Mouse (Mus musculus): ENCODE results near the gene Col28a1. TPM values are rescaled to one million over a fixed set of nuclear protein-coding genes. Genes with fewer than 3 reads are reported as not detected.

The Col28a1 gene
- polyA plus RNA-seq, 1 experiment from 2014 or later, result 0.35 TPM

Other genes with a start within 250 kb of the Col28a1 start
- gene Mios, start 16.6 kb upstream of the Col28a1 start, polyA plus RNA-seq (2014; fragmentation: Nextera tagmentation; extraction: Ambion mirVana), result 31.1 and 32.2 TPM in 2 replicates
- gene Rpa3, start 66.6 kb upstream of the Col28a1 start, polyA plus RNA-seq (2014; fragmentation: Nextera tagmentation; extraction: Ambion mirVana), result 49.4 and 52.5 TPM in 2 replicates
- gene Umad1, start 66.7 kb upstream of the Col28a1 start, polyA plus RNA-seq (2014; fragmentation: Nextera tagmentation; extraction: Ambion mirVana), result 55.4 and 60.0 TPM in 2 replicates
- 7.7 and 18.3 TPM in 2 replicates for gene Gm45062, start 66.8 kb upstream of the Col28a1 start, polyA plus RNA-seq (2014; fragmentation: Nextera tagmentation; extraction: Ambion mirVana)

Measured in neural tube, embryonic 14.5 days (tissue).